Mouse (Mus musculus): ENCODE data around the gene Fam187b. TPM values are rescaled to one million over a fixed set of nuclear protein-coding genes. Genes with fewer than 3 reads are reported as not detected.
"Not testable (repeated sequence)": the region's sequence is repeated elsewhere in the genome, so short reads cannot be mapped to it uniquely, and the experiment has no call there.

Fam187b gene
- polyA plus RNA-seq (2012; rRNA removed): 1.00 and 1.2 TPM in 2 replicates

DNA sequence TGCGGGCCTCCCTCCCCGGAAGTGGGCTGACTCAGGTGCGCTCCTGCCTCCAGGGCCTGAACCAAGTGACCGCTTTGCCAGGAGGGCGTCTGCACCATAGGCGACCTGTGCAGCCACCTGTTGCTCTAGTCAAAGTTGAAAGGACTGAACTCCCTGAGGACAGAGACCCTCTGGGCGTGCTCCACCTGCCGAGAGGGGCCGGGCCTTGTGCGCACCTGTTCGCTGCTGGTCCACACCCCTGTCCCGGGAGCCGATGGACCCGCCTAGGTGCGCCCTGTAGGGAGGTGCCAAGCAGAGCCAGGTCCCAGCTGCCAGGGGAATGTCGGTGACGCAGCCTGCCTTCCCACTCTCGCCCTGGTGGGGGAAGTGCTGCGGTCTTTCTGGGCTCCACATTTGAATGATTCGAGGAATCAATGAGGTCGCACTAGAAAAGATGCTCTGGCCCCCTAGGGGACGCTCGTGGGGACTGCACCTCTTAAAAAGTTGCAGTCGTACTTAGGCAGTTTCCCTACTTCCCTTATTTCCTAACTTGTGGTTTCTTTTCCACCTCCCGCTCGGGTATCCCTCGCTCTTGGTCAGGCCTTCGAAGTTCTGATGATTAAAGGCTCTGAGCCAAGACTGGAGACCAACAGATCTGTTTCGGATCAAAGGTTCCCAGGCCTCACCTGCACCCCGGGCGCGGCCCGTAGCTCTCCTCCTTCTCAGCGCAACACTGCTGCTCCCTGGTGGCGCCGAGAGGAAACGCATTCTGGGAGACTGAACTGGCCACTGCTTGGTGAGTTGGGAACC lies at the start of gene Fam187b:
Fam187b (plus strand) TSS at position 290 of the 789 bp plus-strand sequence.
- under 1% methylated on average over 37 of the region's 37 CpGs for WGBS
- TF ChIP-seq POLR2A (IDR thresholded peaks at IDR 0.05; ENCODE audit: control insufficient read depth, extremely low read depth, insufficient read depth, low read length, poor library complexity) (no peak), CTCF (IDR thresholded peaks at IDR 0.05; ENCODE audit: borderline replicate concordance, control insufficient read depth, extremely low read depth, insufficient read depth, low read length, poor library complexity) (peak; percentile 91)
- peak; percentile 92 for DNase-seq
- Histone ChIP-seq H3K4me1 (replicated peaks; ENCODE audit: control insufficient read depth, insufficient read depth, low read length) (peaks cover 9% of the 10 kb centered on the region), H3K27me3 (ENCODE audit: control insufficient read depth, insufficient read depth, low read length) (no peaks in the 10 kb centered on the region; the same call in 1 of the 2 replicates), H3K4me3 (ENCODE audit: control insufficient read depth, insufficient read depth, low read length) (peak within 1 kb of the TSS; percentile 45), H3K36me3 (ENCODE audit: control insufficient read depth, insufficient read depth, low read length) (no peaks in the 10 kb centered on the region), H3K27ac (ENCODE audit: control insufficient read depth, insufficient read depth, low read length) (no peak within 1 kb of the TSS)

DNA sequence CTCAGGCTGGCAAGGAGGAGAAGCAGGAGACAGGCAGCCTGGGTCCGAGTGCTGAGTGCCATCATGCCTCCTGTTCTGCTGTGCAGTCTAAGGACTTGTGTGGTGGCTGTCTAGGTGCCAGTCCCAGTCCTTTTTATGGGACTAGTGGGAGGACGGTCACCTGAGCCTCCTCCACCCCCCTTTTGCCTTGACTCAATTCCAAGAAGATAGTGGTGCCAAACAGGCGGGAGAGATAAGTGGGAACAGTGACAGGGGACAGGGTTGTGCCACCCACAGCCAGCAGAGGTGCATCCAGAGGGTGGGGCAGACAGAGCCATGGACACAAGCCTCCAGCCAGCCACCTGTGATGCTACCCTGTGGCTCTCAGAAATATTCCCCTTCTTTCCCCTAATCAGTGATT lies 49.5 kb upstream of the Fam187b start:
- H3K27ac ChIP-seq (ENCODE audit: control insufficient read depth, insufficient read depth, low read length): no peak overlapping the region
- H3K36me3 ChIP-seq (ENCODE audit: control insufficient read depth, insufficient read depth, low read length): no peaks in the 10 kb centered on the region
- no peak for DNase-seq
- no peaks in the 10 kb centered on the region for H3K27me3 ChIP-seq (ENCODE audit: control insufficient read depth, insufficient read depth, low read length)
- H3K4me1 ChIP-seq (replicated peaks; ENCODE audit: control insufficient read depth, insufficient read depth, low read length): no peaks in the 10 kb centered on the region
- no peak overlapping the region for H3K4me3 ChIP-seq (ENCODE audit: control insufficient read depth, insufficient read depth, low read length)
- TF ChIP-seq CTCF (IDR thresholded peaks at IDR 0.05; ENCODE audit: borderline replicate concordance, control insufficient read depth, extremely low read depth, insufficient read depth, low read length, poor library complexity) (no peak), POLR2A (IDR thresholded peaks at IDR 0.05; ENCODE audit: control insufficient read depth, extremely low read depth, insufficient read depth, low read length, poor library complexity) (no peak)
- 86% methylated on average over 3 of the region's 3 CpGs for WGBS

DNA sequence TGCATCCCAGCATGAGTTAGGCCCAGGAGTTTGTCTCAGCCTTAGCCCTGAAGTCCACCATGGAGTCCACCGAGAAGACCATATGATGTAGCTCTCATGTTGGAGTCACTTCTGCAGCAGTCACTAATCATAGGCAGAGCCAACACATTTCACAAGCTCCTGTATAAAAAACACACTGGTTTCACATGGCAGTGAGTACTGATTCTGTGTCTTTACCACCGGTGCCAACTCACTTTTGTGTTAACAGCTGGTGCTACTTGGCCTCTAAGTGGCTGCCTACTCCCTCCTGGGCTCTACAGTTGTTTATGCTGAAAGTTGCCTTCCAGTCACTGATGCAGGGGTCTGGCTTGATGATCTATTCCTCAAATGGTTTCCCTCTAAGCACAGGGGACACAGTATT lies 49.0 kb upstream of the Fam187b start, which contains the start of gene Hamp2:
Hamp2 (minus strand) TSS at position 101 of the 400 bp plus-strand sequence.
- H3K4me1 ChIP-seq (replicated peaks; ENCODE audit: control insufficient read depth, insufficient read depth, low read length); H3K27ac ChIP-seq (ENCODE audit: control insufficient read depth, insufficient read depth, low read length): not testable (repeated sequence)
- WGBS: 86% methylated on average over 2 of the region's 2 CpGs

DNA sequence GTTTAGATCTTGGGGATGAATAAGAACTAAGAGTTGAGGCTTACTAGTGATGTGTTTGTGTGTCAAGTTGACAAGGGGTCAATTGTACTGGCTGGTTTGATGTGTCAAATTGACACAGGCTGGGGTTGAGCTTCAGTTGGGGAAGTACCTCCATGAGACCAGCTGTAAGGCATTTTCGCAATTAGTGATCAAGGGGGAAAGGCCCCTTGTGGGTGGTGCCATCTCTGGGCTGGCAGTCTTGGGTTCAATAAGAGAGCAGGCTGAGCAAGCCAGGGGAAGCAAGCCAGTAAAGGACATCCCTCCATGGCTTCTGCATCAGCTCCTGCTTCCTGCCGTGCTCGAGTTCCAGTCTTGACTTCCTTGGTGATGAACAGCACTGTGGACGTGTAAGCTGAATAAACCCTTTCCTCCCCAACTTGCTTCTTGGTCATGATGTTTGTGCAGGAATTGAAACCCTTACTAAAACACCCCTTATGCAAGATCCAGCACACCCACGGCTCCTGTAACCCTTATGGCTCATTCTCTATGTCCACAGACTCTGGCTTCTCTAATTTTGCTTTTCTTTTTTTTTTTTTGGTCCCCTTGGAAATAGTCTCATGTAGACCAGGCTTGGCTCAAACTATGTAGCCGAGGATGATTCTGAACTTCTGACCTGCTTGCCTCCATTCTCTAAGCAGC lies 38.0 kb upstream of the Fam187b start:
- 73% methylated on average over 6 of the region's 6 CpGs for WGBS
- H3K27me3 ChIP-seq (ENCODE audit: control insufficient read depth, insufficient read depth, low read length); H3K27ac ChIP-seq (ENCODE audit: control insufficient read depth, insufficient read depth, low read length); H3K4me3 ChIP-seq (ENCODE audit: control insufficient read depth, insufficient read depth, low read length); H3K36me3 ChIP-seq (ENCODE audit: control insufficient read depth, insufficient read depth, low read length); H3K4me1 ChIP-seq (replicated peaks; ENCODE audit: control insufficient read depth, insufficient read depth, low read length); DNase-seq: not testable (repeated sequence)

More for the DNA sequence above, 49.0 kb upstream of the Fam187b start, which contains the start of gene Hamp2:
- DNase-seq; H3K36me3 ChIP-seq (ENCODE audit: control insufficient read depth, insufficient read depth, low read length); H3K27me3 ChIP-seq (ENCODE audit: control insufficient read depth, insufficient read depth, low read length); H3K4me3 ChIP-seq (ENCODE audit: control insufficient read depth, insufficient read depth, low read length): not testable (repeated sequence)

DNA sequence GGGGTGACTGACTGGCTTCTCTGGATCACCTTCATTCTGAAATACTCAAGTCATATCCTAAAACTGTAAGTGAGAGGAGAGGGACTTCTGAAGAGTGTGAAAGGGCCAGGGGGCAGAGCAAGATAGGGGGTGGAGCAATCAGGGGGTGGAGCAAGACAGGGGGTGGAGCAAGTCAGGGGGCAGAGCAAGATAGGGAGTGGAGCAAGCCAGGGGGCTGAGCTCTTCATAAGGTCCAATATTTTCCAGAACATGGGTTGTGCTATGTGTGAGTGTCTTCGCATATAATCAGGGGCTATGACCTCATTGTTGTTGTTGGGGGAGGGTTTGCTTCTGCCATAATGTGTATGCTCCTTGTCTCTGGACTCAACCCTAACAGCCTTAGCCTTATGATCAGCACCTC lies 33.5 kb upstream of the Fam187b start:
- not testable (repeated sequence) for H3K27ac ChIP-seq (ENCODE audit: control insufficient read depth, insufficient read depth, low read length); H3K4me3 ChIP-seq (ENCODE audit: control insufficient read depth, insufficient read depth, low read length); H3K27me3 ChIP-seq (ENCODE audit: control insufficient read depth, insufficient read depth, low read length); H3K4me1 ChIP-seq (replicated peaks; ENCODE audit: control insufficient read depth, insufficient read depth, low read length); DNase-seq; H3K36me3 ChIP-seq (ENCODE audit: control insufficient read depth, insufficient read depth, low read length)
- 81% methylated on average over 1 of the region's 1 CpGs for WGBS

DNA sequence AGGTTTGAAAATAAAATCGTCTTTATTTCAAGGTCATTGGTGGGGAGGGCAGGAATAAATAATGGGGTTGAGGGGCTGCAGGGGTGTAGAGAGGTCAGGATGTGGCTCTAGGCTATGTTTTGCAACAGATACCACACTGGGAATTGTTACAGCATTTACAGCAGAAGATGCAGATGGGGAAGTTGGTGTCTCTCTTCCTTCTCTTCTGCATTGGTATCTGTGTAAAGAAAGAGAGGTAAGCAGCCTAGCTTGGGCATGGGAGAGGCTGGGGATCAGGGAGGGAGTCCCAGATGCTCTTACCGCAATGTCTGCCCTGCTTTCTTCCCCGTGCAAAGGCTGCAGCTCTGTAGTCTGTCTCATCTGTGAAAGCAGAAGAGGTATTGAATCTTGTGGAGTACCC lies 31.2 kb upstream of the Fam187b start:
- not testable (repeated sequence) for H3K27ac ChIP-seq (ENCODE audit: control insufficient read depth, insufficient read depth, low read length)

DNA sequence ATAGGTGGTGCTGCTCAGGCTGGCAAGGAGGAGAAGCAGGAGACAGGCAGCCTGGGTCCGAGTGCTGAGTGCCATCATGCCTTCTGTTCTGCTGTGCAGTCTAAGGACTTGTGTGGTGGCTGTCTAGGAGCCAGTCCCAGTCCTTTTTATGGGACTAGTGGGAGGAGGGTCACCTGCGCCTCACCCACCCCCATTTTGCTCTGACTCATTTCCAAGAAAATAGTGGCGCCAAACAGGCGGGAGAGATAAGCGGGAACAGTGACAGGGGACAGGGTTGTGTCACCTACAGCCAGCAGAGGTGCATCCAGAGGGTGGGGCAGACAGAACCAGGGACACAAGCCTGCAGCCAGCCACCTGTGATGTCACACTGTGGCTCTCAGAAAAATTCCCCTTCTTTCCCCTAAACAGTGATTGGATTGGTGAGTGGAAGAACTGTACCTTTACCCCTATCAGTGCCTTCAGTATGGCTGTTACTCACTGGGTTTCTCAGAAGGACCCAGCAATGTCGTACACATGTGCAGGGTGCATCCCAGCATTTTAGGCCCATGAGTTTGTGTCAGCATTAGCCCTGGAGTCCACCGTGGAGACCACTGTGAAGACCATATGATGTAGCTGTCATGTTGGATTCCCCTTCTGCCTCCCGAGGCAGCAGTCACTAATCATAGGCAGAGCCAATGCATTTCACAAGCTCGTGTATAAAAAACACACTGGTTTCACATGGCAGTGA lies 29.5 kb upstream of the Fam187b start, which contains the start of gene Hamp:
Hamp (minus strand) TSS at position 124 of the 727 bp plus-strand sequence.
- TF ChIP-seq POLR2A (IDR thresholded peaks at IDR 0.05; ENCODE audit: control insufficient read depth, extremely low read depth, insufficient read depth, low read length, poor library complexity): no peak
- no peak for TF ChIP-seq CTCF (IDR thresholded peaks at IDR 0.05; ENCODE audit: borderline replicate concordance, control insufficient read depth, extremely low read depth, insufficient read depth, low read length, poor library complexity)
- Histone ChIP-seq H3K4me1 (replicated peaks; ENCODE audit: control insufficient read depth, insufficient read depth, low read length) (peaks cover 2% of the 10 kb centered on the region), H3K27ac (ENCODE audit: control insufficient read depth, insufficient read depth, low read length) (no peak within 1 kb of the TSS), H3K4me3 (ENCODE audit: control insufficient read depth, insufficient read depth, low read length) (no peak within 1 kb of the TSS), H3K36me3 (ENCODE audit: control insufficient read depth, insufficient read depth, low read length) (peaks cover 10% of the 10 kb centered on the region), H3K27me3 (ENCODE audit: control insufficient read depth, insufficient read depth, low read length) (no peaks in the 10 kb centered on the region)
- 86% methylated on average over 9 of the region's 9 CpGs for WGBS
- DNase-seq: no peak

More for the DNA sequence above, 31.2 kb upstream of the Fam187b start:
- H3K27me3 ChIP-seq (ENCODE audit: control insufficient read depth, insufficient read depth, low read length); H3K4me3 ChIP-seq (ENCODE audit: control insufficient read depth, insufficient read depth, low read length); H3K36me3 ChIP-seq (ENCODE audit: control insufficient read depth, insufficient read depth, low read length); DNase-seq; H3K4me1 ChIP-seq (replicated peaks; ENCODE audit: control insufficient read depth, insufficient read depth, low read length): not testable (repeated sequence)
- WGBS: 18% methylated on average over 3 of the region's 3 CpGs

DNA sequence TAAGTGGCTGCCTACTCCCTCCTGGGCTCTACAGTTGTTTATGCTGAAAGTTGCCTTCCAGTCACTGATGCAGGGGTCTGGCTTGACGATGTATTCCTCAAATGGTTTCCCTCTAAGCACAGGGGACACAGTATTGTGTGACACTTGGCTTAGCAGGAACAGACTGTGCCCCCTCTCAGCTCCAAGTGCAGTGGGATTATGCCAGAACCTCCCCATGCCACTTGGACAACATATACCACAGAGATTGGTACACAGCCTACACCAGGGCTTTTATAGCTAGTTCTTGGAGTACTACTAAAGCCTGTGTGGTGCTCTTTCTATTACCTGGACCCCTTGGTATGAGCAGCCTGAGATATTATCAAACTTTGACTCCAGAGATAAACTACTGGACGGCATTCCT lies 28.9 kb upstream of the Fam187b start:
- H3K36me3 ChIP-seq (ENCODE audit: control insufficient read depth, insufficient read depth, low read length): peaks cover 16% of the 10 kb centered on the region
- not testable (repeated sequence) for H3K4me1 ChIP-seq (replicated peaks; ENCODE audit: control insufficient read depth, insufficient read depth, low read length); H3K27me3 ChIP-seq (ENCODE audit: control insufficient read depth, insufficient read depth, low read length); DNase-seq; H3K27ac ChIP-seq (ENCODE audit: control insufficient read depth, insufficient read depth, low read length); H3K4me3 ChIP-seq (ENCODE audit: control insufficient read depth, insufficient read depth, low read length)
- 86% methylated on average over 2 of the region's 2 CpGs for WGBS

DNA sequence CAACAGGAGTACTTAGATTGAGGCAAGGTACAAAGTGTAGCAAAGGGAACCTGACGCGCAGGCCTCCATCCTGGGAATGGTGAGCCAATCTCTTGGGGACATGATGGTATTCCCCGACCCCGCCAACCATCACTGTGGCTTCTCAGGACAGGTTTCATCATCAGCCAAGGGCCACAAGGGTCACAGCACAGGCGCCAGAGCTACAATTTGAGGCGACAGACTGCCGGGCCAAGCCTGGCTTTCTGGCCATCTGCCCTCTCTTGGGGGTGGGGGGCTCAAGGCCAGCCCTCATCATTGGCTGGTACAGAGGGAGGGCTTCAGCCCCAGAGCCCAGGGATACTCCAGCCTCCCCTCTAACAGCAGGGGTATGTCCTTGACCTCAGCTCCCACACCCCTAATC lies 28.1 kb upstream of the Fam187b start:
- not testable (repeated sequence) for H3K4me1 ChIP-seq (replicated peaks; ENCODE audit: control insufficient read depth, insufficient read depth, low read length); DNase-seq; H3K4me3 ChIP-seq (ENCODE audit: control insufficient read depth, insufficient read depth, low read length); H3K27ac ChIP-seq (ENCODE audit: control insufficient read depth, insufficient read depth, low read length); H3K27me3 ChIP-seq (ENCODE audit: control insufficient read depth, insufficient read depth, low read length)
- WGBS: 98% methylated on average over 7 of the region's 7 CpGs
- peaks cover 23% of the 10 kb centered on the region for H3K36me3 ChIP-seq (ENCODE audit: control insufficient read depth, insufficient read depth, low read length)
